Mouse (Mus musculus) adrenal gland, postnatal 10 days (tissue): ENCODE results near the gene Ears2. TPM values are rescaled to one million over a fixed set of nuclear protein-coding genes. Genes with fewer than 3 reads are reported as not detected.

Experiments
- DNase-seq: peaks from one replicate; pipeline ENCODE4 v3.0.0; 2021; ENCODE audit warnings: mixed read lengths
- total RNA-seq, 2 experiments: library from RNA; stranded (reverse); gene quantifications; 2 replicates each; pipeline ENCODE4 v1.2.3; 2021

The Ears2 gene
- total RNA-seq, 2 experiments from 2014 or later: 19.3 to 21.7 TPM

- DNase-seq: peak; percentile 46
These were observed 21.9 kb downstream of the Ears2 start for GRCm38 (mm10) chr7:122045181-122045634.

GRCm38 (mm10) chr7:122044106-122044505 lies 23.0 kb downstream of the Ears2 start:
- DNase-seq: no peak

GRCm38 (mm10) chr7:122034348-122034747 lies 32.7 kb downstream of the Ears2 start:
- peak; percentile 51 for DNase-seq

- no peak for DNase-seq
These were observed 33.7 kb downstream of the Ears2 start for GRCm38 (mm10) chr7:122033371-122033770.

- no peak for DNase-seq
These were observed 44.9 kb downstream of the Ears2 start for GRCm38 (mm10) chr7:122022131-122022530.

- peak; percentile 94 for DNase-seq
These were observed 46.3 kb downstream of the Ears2 start, which contains the start of gene Gga2 for GRCm38 (mm10) chr7:122020667-122021354. Gga2 (minus strand) TSS chr7:122021222.

GRCm38 (mm10) chr7:122020273-122020666 lies 46.8 kb downstream of the Ears2 start:
- DNase-seq: no peak

GRCm38 (mm10) chr7:122018978-122019377 lies 48.1 kb downstream of the Ears2 start:
- DNase-seq: no peak

GRCm38 (mm10) chr7:122018247-122018646 lies 48.8 kb downstream of the Ears2 start:
- no peak for DNase-seq

- DNase-seq: peak; percentile 67
These were observed 51.3 kb downstream of the Ears2 start for GRCm38 (mm10) chr7:122015734-122016133.

GRCm38 (mm10) chr7:122015105-122015504 lies 52.0 kb downstream of the Ears2 start:
- DNase-seq: peak; percentile 77

- DNase-seq: no peak
These were observed 54.1 kb downstream of the Ears2 start for GRCm38 (mm10) chr7:122012949-122013348.

GRCm38 (mm10) chr7:122012370-122012769 lies 54.7 kb downstream of the Ears2 start:
- peak; percentile 19 for DNase-seq

- no peak for DNase-seq
These were observed 66.7 kb downstream of the Ears2 start for GRCm38 (mm10) chr7:122000396-122000795.

- no peak for DNase-seq
These were observed 71.1 kb downstream of the Ears2 start for GRCm38 (mm10) chr7:121995961-121996360.

Other genes starting within 250 kb of the Ears2 start
- gene Scnn1b, start 202.2 kb downstream of the Ears2 start, total RNA-seq: under 1 TPM; 0.57 to 0.64 TPM
- 10 to 100 TPM; 24.3 to 25.3 TPM for gene Cog7, start 85.6 kb downstream of the Ears2 start, total RNA-seq
- 10 to 100 TPM; 21.4 to 28.1 TPM for gene Gga2, start 46.0 kb downstream of the Ears2 start, total RNA-seq
- 10 to 100 TPM; 41.5 to 43.0 TPM for gene Ubfd1, start 88 bp downstream of the Ears2 start, total RNA-seq
- 1,000 to 10,000 TPM in 1 of 2 experiments, 100 to 1,000 TPM in 1; 951 to 1,021 TPM for gene Ndufab1, start 34.6 kb upstream of the Ears2 start, total RNA-seq
- 1 to 10 TPM; 2.7 to 4.3 TPM for gene Palb2, start 65.7 kb upstream of the Ears2 start, total RNA-seq
- gene Dctn5, start 65.8 kb upstream of the Ears2 start, total RNA-seq: 10 to 100 TPM; 53.0 to 59.0 TPM
- gene Plk1, start 92.2 kb upstream of the Ears2 start, total RNA-seq: 10 to 100 TPM; 14.2 to 16.7 TPM
- gene Ern2, start 118.9 kb upstream of the Ears2 start, total RNA-seq: under 1 TPM in 1 of 2 experiments, not detected in 1; 0.09 TPM
- gene Chp2, start 152.2 kb upstream of the Ears2 start, total RNA-seq: 1 to 10 TPM; 4.8 to 7.2 TPM
- gene Prkcb, start 221.5 kb upstream of the Ears2 start, total RNA-seq: 10 to 100 TPM; 13.4 to 13.5 TPM